Mouse (Mus musculus) brain, embryonic 14.5 days (tissue): Measurements from ENCODE around the gene Ppt2.

Source experiments
- CTCF ChIP-seq: fragments of 200-500 bp; IDR thresholded peaks from 2 replicates; pipeline ENCODE4 v1.5.1; 2012; ENCODE audit warnings: inconsistent platforms, mild to moderate bottlenecking, moderate library complexity, borderline replicate concordance; ENCODE audit not compliant: insufficient read depth, insufficient read length; ENCODE audit errors: extremely low read depth
- POLR2A ChIP-seq: fragments of 200-500 bp; IDR thresholded peaks from 2 replicates; pipeline ENCODE4 v1.6.1; 2012; ENCODE audit warnings: mild to moderate bottlenecking, inconsistent platforms, borderline replicate concordance; ENCODE audit not compliant: poor library complexity, insufficient read depth, insufficient read length, severe bottlenecking; ENCODE audit errors: extremely low read depth

DNA sequence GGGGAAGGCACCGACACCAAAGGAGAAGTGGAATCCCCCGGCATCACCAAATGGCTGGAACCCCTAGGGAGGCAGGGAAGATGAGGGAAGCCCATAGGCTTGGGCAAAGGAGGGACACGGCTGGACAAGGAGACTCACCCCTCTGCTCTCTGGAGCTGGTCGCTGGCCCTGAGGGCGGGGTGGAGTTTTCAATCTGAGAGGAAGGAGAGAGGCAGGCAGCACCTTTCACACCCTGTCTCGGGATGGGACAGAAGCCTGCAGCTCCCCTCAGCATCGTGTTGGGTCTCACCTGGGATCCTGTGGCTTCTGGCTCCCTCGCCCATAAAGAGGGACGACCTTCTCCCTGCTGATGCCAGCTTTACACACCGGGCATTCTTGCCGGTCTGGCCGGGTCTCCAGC, 26.5 kb downstream of the Ppt2 start:
- no peak for TF ChIP-seq POLR2A
- no peak for TF ChIP-seq CTCF
